22 mouse cellular contexts compared by ENCODE assay signal in genomic region chr1:86150929-86151328, GRCm38 (mm10). TPM values are rescaled to one million over a fixed set of nuclear protein-coding genes. Genes with fewer than 3 reads are reported as not detected.
"Had no signal": no experiment of that assay in that cellular context is flagged by ENCODE, and none has a peak within 500 bp of the region (broad histone marks: within the 10 kb centered on the region; RNA-seq: fewer than 3 reads in every experiment).

No protein-coding gene starts in this region.

- H3K36me3 ChIP-seq: liver, embryonic 15.5 days; midbrain, embryonic 10.5 days; midbrain, embryonic 15.5 days; neural tube, embryonic 13.5 days had no signal

- H3K27me3 ChIP-seq: liver, embryonic 15.5 days; midbrain, embryonic 15.5 days; neural tube, embryonic 13.5 days had no signal

- H3K9ac ChIP-seq: liver, embryonic 15.5 days; lung, embryonic 14.5 days; midbrain, embryonic 15.5 days; neural tube, embryonic 13.5 days had no signal

- H3K4me3 ChIP-seq: limb, embryonic 10.5 days; liver, embryonic 15.5 days; midbrain, embryonic 10.5 days; midbrain, embryonic 15.5 days; neural tube, embryonic 13.5 days had no signal

- H3K9me3 ChIP-seq: limb, embryonic 10.5 days; liver, embryonic 15.5 days; midbrain, embryonic 10.5 days; midbrain, embryonic 15.5 days; neural tube, embryonic 13.5 days had no signal

- H3K27ac ChIP-seq: kidney, postnatal 0 days; limb, embryonic 10.5 days; liver, embryonic 15.5 days; midbrain, embryonic 10.5 days; midbrain, embryonic 15.5 days; neural tube, embryonic 13.5 days had no signal

- DNase-seq: kidney, adult 9 months; kidney, postnatal 36 days; layer of hippocampus, adult 9-11 months; lung, embryonic 14.5 days; lung, postnatal 10 days; lung, postnatal 4 days; retina, postnatal 1 day; right cerebral cortex, postnatal 4 days; spleen, adult 18-20 months; thymus, adult 18-20 months; thymus, postnatal 14 days had no signal

RNA-seq across cellular contexts. Expression of gene Gm21972, which starts 17.5 kb away (rescaled TPM):
- total RNA-seq: monocyte, adult 5-6 weeks had no signal
- polyA plus RNA-seq: kidney, postnatal 0 days; limb, embryonic 10.5 days; liver, embryonic 11.5 days; liver, embryonic 15.5 days; lung, embryonic 14.5 days; neural tube, embryonic 13.5 days; stomach, embryonic 14.5 days had no signal

RNA-seq across cellular contexts. Expression of gene Htr2b, which starts 39.2 kb away (rescaled TPM):
- total RNA-seq: layer of hippocampus, adult 18-20 months; megakaryocyte, adult 5-6 weeks; monocyte, adult 5-6 weeks had no signal
